ENCODE assay signal across 16 mouse cellular contexts in genomic region chr8:121561636-121562345, GRCm38 (mm10). TPM values are rescaled to one million over a fixed set of nuclear protein-coding genes. Genes with fewer than 3 reads are reported as not detected.
DNase-seq lines count a peak whose midpoint lies in the region; ATAC-seq and TF ChIP-seq lines count a peak whose summit lies in the region.
"Had no signal": no experiment of that assay in that cellular context is flagged by ENCODE, and none has a peak within 500 bp of the region (broad histone marks: within the 10 kb centered on the region; RNA-seq: fewer than 3 reads in every experiment).

No protein-coding gene starts in this region.

- ATAC-seq in forebrain, embryonic 11.5 days (replicated peaks; ENCODE audit: low FRiP score), result no peak

- H3K36me3 ChIP-seq in forebrain, embryonic 11.5 days (ENCODE audit: control insufficient read depth, insufficient read depth, low read length), result no peaks in the 10 kb centered on the region; the same call in 1 of the 2 replicates

- H3K4me2 ChIP-seq in forebrain, embryonic 11.5 days (ENCODE audit: low read depth, low read length, severe bottlenecking), result no peak overlapping the region
- H3K4me2 ChIP-seq: liver, embryonic 13.5 days; midbrain, embryonic 11.5 days had no signal

- WGBS in lung, adult 2 months, result 64% methylated on average over 16 of the region's 16 CpGs
- WGBS in forebrain, embryonic 11.5 days, result 90% methylated on average over 16 of the region's 16 CpGs

- H3K4me1 ChIP-seq in lung, adult 2 months (ENCODE audit: control insufficient read depth, insufficient read depth, low read length), result peaks cover 3% of the 10 kb centered on the region; the same call in 1 of the 2 replicates
- H3K4me1 ChIP-seq in forebrain, embryonic 11.5 days (replicated peaks; ENCODE audit: control insufficient read depth, insufficient read depth, low read length), result no peaks in the 10 kb centered on the region

- peak; percentile 39 for DNase-seq in adrenal gland, adult 2 months
- no peak for DNase-seq in adrenal gland, adult 18-20 months (ENCODE audit: low spot score in 2 of 2)
- peak; percentile 63 for DNase-seq in kidney, postnatal 10 days
- no peak for DNase-seq in kidney, adult 18-20 months
- DNase-seq in gastrocnemius, adult 2 months, result peak; percentile 86
- DNase-seq in lung, adult 2 months, result no peak
- no peak for DNase-seq in forebrain, embryonic 11.5 days (ENCODE audit: low spot score)
- no peak for DNase-seq in embryo, embryonic 9.5 days (ENCODE audit: extremely low spot score)
- DNase-seq: liver, embryonic 13.5 days had no signal

- no peak for TF ChIP-seq CTCF in gastrocnemius, adult 2 months (IDR thresholded peaks at IDR 0.05)
- TF ChIP-seq CTCF in lung, adult 2 months (IDR thresholded peaks at IDR 0.05; ENCODE audit: insufficient read depth, low read length), result peak; percentile 16; the same call in 1 of the 2 replicates

- no peak for TF ChIP-seq POLR2A in lung, adult 2 months (IDR thresholded peaks at IDR 0.05; ENCODE audit: borderline replicate concordance, extremely low read depth, low read depth, low read length)

- intact Hi-C loops in gastrocnemius, adult 2 months (cut with DNase I), result loop anchor here (2.0 kb wide), 1 partner anchor 21 kb away; no protein-coding TSS in a partner anchor

- H3K4me3 ChIP-seq in gastrocnemius, adult 2 months, result peak overlapping the region; percentile 64
- no peak overlapping the region for H3K4me3 ChIP-seq in lung, adult 2 months (replicated peaks; ENCODE audit: extremely low read depth, low read depth, low read length)
- no peak overlapping the region for H3K4me3 ChIP-seq in forebrain, embryonic 11.5 days (ENCODE audit: low read depth, low read length)
- H3K4me3 ChIP-seq: liver, embryonic 13.5 days had no signal

- H3K27ac ChIP-seq in gastrocnemius, adult 2 months, result peak overlapping the region; percentile 93
- no peak overlapping the region for H3K27ac ChIP-seq in forebrain, embryonic 11.5 days (ENCODE audit: low read depth, low read length)
- H3K27ac ChIP-seq: liver, embryonic 13.5 days had no signal

- no peaks in the 10 kb centered on the region for H3K27me3 ChIP-seq in forebrain, embryonic 11.5 days (ENCODE audit: control insufficient read depth, insufficient read depth, low read length)
- H3K27me3 ChIP-seq: liver, embryonic 13.5 days had no signal

- H3K9ac ChIP-seq in forebrain, embryonic 11.5 days (ENCODE audit: low read length), result no peak overlapping the region
- H3K9ac ChIP-seq: liver, embryonic 13.5 days had no signal

- no peaks in the 10 kb centered on the region for H3K9me3 ChIP-seq in forebrain, embryonic 11.5 days (ENCODE audit: control insufficient read depth, low read length)
- H3K9me3 ChIP-seq: G1E; liver, embryonic 13.5 days had no signal

RNA-seq across cellular contexts. Expression of gene Fbxo31, which starts 16.8 kb away (rescaled TPM):
- 10 to 100 TPM; 35.1 to 40.0 TPM for total RNA-seq in adrenal gland, adult 2 months (2021)
- 61.4 and 73.9 TPM in 2 replicates for polyA plus RNA-seq in adrenal gland, adult 2 months (2012; rRNA removed)
- 10 to 100 TPM; 33.6 to 45.0 TPM for total RNA-seq in adrenal gland, adult 18-20 months (2021)
- total RNA-seq in gastrocnemius, adult 2 months (2021), result 100 to 1,000 TPM; 141 to 165 TPM
- polyA plus RNA-seq in lung, adult 2 months (2012; rRNA removed), result 48.2 and 49.9 TPM in 2 replicates
- polyA plus RNA-seq in forebrain, embryonic 11.5 days (2014; fragmentation: Nextera tagmentation; extraction: Ambion mirVana), result 17.2 and 19.6 TPM in 2 replicates

RNA-seq across cellular contexts. Expression of gene 1700018B08Rik, which starts 17.7 kb away (rescaled TPM):
- total RNA-seq in adrenal gland, adult 2 months (2021), result not detected
- polyA plus RNA-seq in adrenal gland, adult 2 months (2012; rRNA removed), result not detected in 2 replicates
- not detected for total RNA-seq in adrenal gland, adult 18-20 months (2021)
- total RNA-seq in gastrocnemius, adult 2 months (2021), result not detected
- polyA plus RNA-seq in lung, adult 2 months (2012; rRNA removed), result not detected in 2 replicates
- polyA plus RNA-seq in forebrain, embryonic 11.5 days (2014; fragmentation: Nextera tagmentation; extraction: Ambion mirVana), result not detected in 2 replicates
- total RNA-seq: adrenal gland, postnatal 4 days; G1E; neutrophil, adult 5-6 weeks had no signal
- polyA plus RNA-seq: embryonic facial prominence, embryonic 14.5 days; G1E; intestine, embryonic 14.5 days; liver, embryonic 13.5 days; midbrain, embryonic 11.5 days; spleen, adult 2 months had no signal

RNA-seq across cellular contexts. Expression of gene Map1lc3b, which starts 28.4 kb away (rescaled TPM):
- total RNA-seq in adrenal gland, adult 2 months (2021), result 100 to 1,000 TPM; 169 to 183 TPM
- 92.0 and 145 TPM in 2 replicates for polyA plus RNA-seq in adrenal gland, adult 2 months (2012; rRNA removed)
- 100 to 1,000 TPM; 177 to 185 TPM for total RNA-seq in adrenal gland, adult 18-20 months (2021)
- total RNA-seq in gastrocnemius, adult 2 months (2021), result 100 to 1,000 TPM; 166 to 175 TPM
- polyA plus RNA-seq in lung, adult 2 months (2012; rRNA removed), result 106 and 140 TPM in 2 replicates
- 213 and 217 TPM in 2 replicates for polyA plus RNA-seq in forebrain, embryonic 11.5 days (2014; fragmentation: Nextera tagmentation; extraction: Ambion mirVana)

Comparison
In these comparisons a context has a peak if more than half of its experiments do, and no peak if none do; other contexts are left out.
1. DNase-seq: peak in adrenal gland, adult 2 months (single experiment), kidney, postnatal 10 days (single experiment) and gastrocnemius, adult 2 months (single experiment); none in adrenal gland, adult 18-20 months (0 of 2), kidney, adult 18-20 months (single experiment), lung, adult 2 months (single experiment), forebrain, embryonic 11.5 days (single experiment) and embryo, embryonic 9.5 days (single experiment).